Mouse (Mus musculus): ENCODE data around the gene Ibtk. TPM values are rescaled to one million over a fixed set of nuclear protein-coding genes. Genes with fewer than 3 reads are reported as not detected.

The Ibtk gene
- polyA plus RNA-seq (2012; rRNA removed; ENCODE audit: low replicate concordance) = 3.3 and 6.7 TPM in 2 replicates

DNA sequence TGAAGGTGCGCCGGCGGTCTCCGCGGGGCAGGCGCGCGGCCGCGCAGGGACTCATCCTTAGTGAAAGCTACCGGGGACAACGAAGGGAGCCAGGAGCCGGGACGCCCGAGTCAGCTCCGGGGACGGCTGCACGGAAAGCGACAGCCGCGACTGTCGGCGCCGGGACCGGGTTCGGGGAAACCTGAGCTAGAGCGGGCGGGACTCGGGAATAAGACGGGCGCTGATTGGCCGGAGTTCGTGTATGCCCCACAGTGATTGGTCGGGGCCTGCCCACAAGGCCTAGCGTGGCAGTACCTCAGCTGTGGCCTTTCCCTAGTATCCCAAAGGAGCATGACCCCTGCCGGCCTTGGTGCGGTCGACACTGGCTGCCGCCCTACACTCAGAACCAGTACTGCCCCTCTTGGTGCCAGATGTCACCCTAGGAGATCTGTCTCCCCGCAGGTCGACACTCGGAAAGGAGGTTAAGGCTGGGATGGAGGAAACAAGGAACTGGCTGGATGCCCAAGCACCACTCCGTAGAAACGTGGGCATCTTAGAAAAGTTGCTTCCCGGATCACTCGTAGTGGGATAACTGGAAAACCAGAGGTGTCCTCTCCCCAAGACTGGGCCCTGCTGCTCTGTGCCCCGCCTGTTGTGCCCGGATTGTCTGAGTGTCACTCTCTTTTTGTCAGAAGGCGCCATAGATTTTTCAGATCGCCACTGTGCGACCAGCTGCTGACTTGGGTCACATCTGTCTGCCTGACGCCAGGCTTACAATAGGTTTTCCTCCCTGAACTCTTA lies at the start of gene Ibtk:
Gene Ibtk (minus strand): TSS at position 193 of the 780 bp plus-strand sequence.

Other genes starting within 250 kb of the Ibtk start
- gene Tpbg, start 93.0 kb upstream of the Ibtk start, polyA plus RNA-seq (2012; rRNA removed; ENCODE audit: low replicate concordance) = 7.2 and 13.4 TPM in 2 replicates

All from mammary gland, adult 2 months (tissue).